Mouse (Mus musculus) frontal cortex, postnatal 14 days (tissue): ENCODE results near the gene Armc2.

ENCODE experiments used
- DNase-seq, 2 experiments: peaks; one replicate each; pipeline ENCODE4 v3.0.0; 2022; ENCODE audit warnings: low spot score in 2 of 2

Gene Armc2

GRCm38 (mm10) chr10:42018016-42018949 is at the start of gene Armc2:
Gene Armc2, minus strand, starts transcription at chr10:42018442.
- DNase-seq = peak in 1 of 2 experiments; percentile 63

- no peak for DNase-seq
These were observed 46.2 kb upstream of the Armc2 start for GRCm38 (mm10) chr10:42064446-42064845.

- no peak for DNase-seq
These were observed 41.3 kb upstream of the Armc2 start for GRCm38 (mm10) chr10:42059522-42059921.

- DNase-seq = no peak
These were observed 39.5 kb upstream of the Armc2 start for GRCm38 (mm10) chr10:42057746-42058145.

GRCm38 (mm10) chr10:42057231-42057601 is 39.0 kb upstream of the Armc2 start:
- DNase-seq = no peak

GRCm38 (mm10) chr10:42056486-42057230 is 38.4 kb upstream of the Armc2 start:
- no peak for DNase-seq

- no peak for DNase-seq
These were observed 37.3 kb upstream of the Armc2 start for GRCm38 (mm10) chr10:42055224-42056165.

GRCm38 (mm10) chr10:42051069-42051468 is 32.8 kb upstream of the Armc2 start:
- no peak for DNase-seq

GRCm38 (mm10) chr10:42048648-42049047 is 30.4 kb upstream of the Armc2 start:
- no peak for DNase-seq

- DNase-seq = no peak
These were observed 26.3 kb upstream of the Armc2 start for GRCm38 (mm10) chr10:42044574-42044973.

- no peak for DNase-seq
These were observed 25.1 kb upstream of the Armc2 start for GRCm38 (mm10) chr10:42043307-42043706.

- no peak for DNase-seq
These were observed 24.6 kb upstream of the Armc2 start for GRCm38 (mm10) chr10:42042881-42043280.

GRCm38 (mm10) chr10:42042087-42042486 is 23.8 kb upstream of the Armc2 start:
- DNase-seq = no peak

GRCm38 (mm10) chr10:42038571-42038970 is 20.3 kb upstream of the Armc2 start:
- no peak for DNase-seq

- no peak for DNase-seq
These were observed 19.1 kb upstream of the Armc2 start for GRCm38 (mm10) chr10:42037301-42037870.

GRCm38 (mm10) chr10:42036846-42037245 is 18.6 kb upstream of the Armc2 start:
- no peak for DNase-seq

- no peak for DNase-seq
These were observed 15.3 kb upstream of the Armc2 start for GRCm38 (mm10) chr10:42033571-42033970.

- peak; percentile 64 to 65 for DNase-seq
These were observed 12.8 kb upstream of the Armc2 start for GRCm38 (mm10) chr10:42031021-42031420.

GRCm38 (mm10) chr10:42029502-42029901 is 11.3 kb upstream of the Armc2 start:
- no peak for DNase-seq

- DNase-seq = no peak
These were observed 9.1 kb upstream of the Armc2 start for GRCm38 (mm10) chr10:42027337-42027736.

- no peak for DNase-seq
These were observed 6.2 kb upstream of the Armc2 start for GRCm38 (mm10) chr10:42024406-42024805.
